Mouse (Mus musculus): ENCODE results near the gene Klf4. TPM values are rescaled to one million over a fixed set of nuclear protein-coding genes. Genes with fewer than 3 reads are reported as not detected.

The Klf4 gene
- total and polyA plus RNA-seq, 3 experiments, result 0.04 TPM; not detected in 2

- Histone ChIP-seq H3K27me3 (ENCODE audit: insufficient read depth, low read length) (no peaks in the 10 kb centered on the region), H3K36me3 (replicated peaks) (no peaks in the 10 kb centered on the region), H3K9me3 (replicated peaks) (peaks cover 44% of the 10 kb centered on the region), H3K4me1 (ENCODE audit: insufficient read depth, low read depth, low read length) (no peaks in the 10 kb centered on the region), H3K4me3 (ENCODE audit: low read depth, low read length) (no peak overlapping the region)
- no peak for TF ChIP-seq GATA1 (IDR thresholded peaks at IDR 0.05; ENCODE audit: borderline replicate concordance, low read length)
- TF ChIP-seq POLR2AphosphoS5 (IDR thresholded peaks at IDR 0.05; ENCODE audit: insufficient replicate concordance, low read depth, low read length), result no peak
- TF ChIP-seq TAL1 (conservative IDR thresholded peaks at IDR 0.05; ENCODE audit: low read depth, low read length), result no peak
- TF ChIP-seq GATA2 (IDR thresholded peaks at IDR 0.05; ENCODE audit: borderline replicate concordance, low read depth, low read length), result no peak
- TF ChIP-seq CTCF (IDR thresholded peaks at IDR 0.05; ENCODE audit: low read depth, low read length), result no peak
- ATAC-seq (ENCODE audit: extremely low read depth, insufficient number of reproducible peaks, low FRiP score, poor library complexity, severe bottlenecking), result no peak
- DNase-seq (ENCODE audit: low spot score), result no peak
Measured at GRCm38 (mm10) chr4:55496416-55496815, 35.9 kb downstream of the Klf4 start.

GRCm38 (mm10) chr4:55493261-55493660 lies 39.0 kb downstream of the Klf4 start:
- H3K4me3 ChIP-seq (ENCODE audit: low read depth, low read length), result no peak overlapping the region
- ATAC-seq (ENCODE audit: extremely low read depth, insufficient number of reproducible peaks, low FRiP score, poor library complexity, severe bottlenecking), result no peak

GRCm38 (mm10) chr4:55489328-55489727 lies 42.9 kb downstream of the Klf4 start:
- Histone ChIP-seq H3K9me3 (replicated peaks) (peaks cover 22% of the 10 kb centered on the region), H3K4me1 (ENCODE audit: insufficient read depth, low read depth, low read length) (no peaks in the 10 kb centered on the region), H3K4me3 (ENCODE audit: low read depth, low read length) (no peak overlapping the region), H3K27me3 (ENCODE audit: insufficient read depth, low read length) (no peaks in the 10 kb centered on the region), H3K36me3 (replicated peaks) (no peaks in the 10 kb centered on the region)
- DNase-seq (ENCODE audit: low spot score) (no peak), ATAC-seq (ENCODE audit: extremely low read depth, insufficient number of reproducible peaks, low FRiP score, poor library complexity, severe bottlenecking) (no peak)
- TF ChIP-seq GATA2 (IDR thresholded peaks at IDR 0.05; ENCODE audit: borderline replicate concordance, low read depth, low read length) (no peak), GATA1 (IDR thresholded peaks at IDR 0.05; ENCODE audit: borderline replicate concordance, low read length) (no peak), POLR2AphosphoS5 (IDR thresholded peaks at IDR 0.05; ENCODE audit: insufficient replicate concordance, low read depth, low read length) (no peak), CTCF (IDR thresholded peaks at IDR 0.05; ENCODE audit: low read depth, low read length) (no peak), TAL1 (conservative IDR thresholded peaks at IDR 0.05; ENCODE audit: low read depth, low read length) (no peak)

More at GRCm38 (mm10) chr4:55493261-55493660, 39.0 kb downstream of the Klf4 start:
- TF ChIP-seq TAL1 (conservative IDR thresholded peaks at IDR 0.05; ENCODE audit: low read depth, low read length) (no peak), CTCF (IDR thresholded peaks at IDR 0.05; ENCODE audit: low read depth, low read length) (no peak), POLR2AphosphoS5 (IDR thresholded peaks at IDR 0.05; ENCODE audit: insufficient replicate concordance, low read depth, low read length) (no peak), GATA1 (IDR thresholded peaks at IDR 0.05; ENCODE audit: borderline replicate concordance, low read length) (no peak), GATA2 (IDR thresholded peaks at IDR 0.05; ENCODE audit: borderline replicate concordance, low read depth, low read length) (no peak)
- Histone ChIP-seq H3K27me3 (ENCODE audit: insufficient read depth, low read length) (no peaks in the 10 kb centered on the region), H3K4me1 (ENCODE audit: insufficient read depth, low read depth, low read length) (no peaks in the 10 kb centered on the region), H3K36me3 (replicated peaks) (no peaks in the 10 kb centered on the region), H3K9me3 (replicated peaks) (peaks cover 26% of the 10 kb centered on the region)
- no peak for DNase-seq (ENCODE audit: low spot score)

GRCm38 (mm10) chr4:55488604-55489003 lies 43.7 kb downstream of the Klf4 start:
- DNase-seq (ENCODE audit: low spot score) (no peak), ATAC-seq (ENCODE audit: extremely low read depth, insufficient number of reproducible peaks, low FRiP score, poor library complexity, severe bottlenecking) (no peak)
- Histone ChIP-seq H3K9me3 (replicated peaks) (peaks cover 20% of the 10 kb centered on the region), H3K36me3 (replicated peaks) (no peaks in the 10 kb centered on the region), H3K4me3 (ENCODE audit: low read depth, low read length) (no peak overlapping the region), H3K27me3 (ENCODE audit: insufficient read depth, low read length) (no peaks in the 10 kb centered on the region), H3K4me1 (ENCODE audit: insufficient read depth, low read depth, low read length) (no peaks in the 10 kb centered on the region)
- TF ChIP-seq GATA1 (IDR thresholded peaks at IDR 0.05; ENCODE audit: borderline replicate concordance, low read length) (no peak), POLR2AphosphoS5 (IDR thresholded peaks at IDR 0.05; ENCODE audit: insufficient replicate concordance, low read depth, low read length) (no peak), TAL1 (conservative IDR thresholded peaks at IDR 0.05; ENCODE audit: low read depth, low read length) (no peak), CTCF (IDR thresholded peaks at IDR 0.05; ENCODE audit: low read depth, low read length) (no peak), GATA2 (IDR thresholded peaks at IDR 0.05; ENCODE audit: borderline replicate concordance, low read depth, low read length) (no peak)

GRCm38 (mm10) chr4:55480322-55480767 lies 51.9 kb downstream of the Klf4 start:
- Histone ChIP-seq H3K36me3 (replicated peaks) (no peaks in the 10 kb centered on the region), H3K9me3 (replicated peaks) (peaks cover 31% of the 10 kb centered on the region), H3K4me3 (ENCODE audit: low read depth, low read length) (no peak overlapping the region; the same call in 1 of the 2 replicates), H3K4me1 (ENCODE audit: insufficient read depth, low read depth, low read length) (no peaks in the 10 kb centered on the region), H3K27me3 (ENCODE audit: insufficient read depth, low read length) (no peaks in the 10 kb centered on the region)
- no peak for TF ChIP-seq CTCF (IDR thresholded peaks at IDR 0.05; ENCODE audit: low read depth, low read length)
- no peak for TF ChIP-seq TAL1 (conservative IDR thresholded peaks at IDR 0.05; ENCODE audit: low read depth, low read length)
- no peak for TF ChIP-seq POLR2AphosphoS5 (IDR thresholded peaks at IDR 0.05; ENCODE audit: insufficient replicate concordance, low read depth, low read length)
- no peak for TF ChIP-seq GATA2 (IDR thresholded peaks at IDR 0.05; ENCODE audit: borderline replicate concordance, low read depth, low read length)
- TF ChIP-seq GATA1 (IDR thresholded peaks at IDR 0.05; ENCODE audit: borderline replicate concordance, low read length), result no peak
- no peak for DNase-seq (ENCODE audit: low spot score)
- ATAC-seq (ENCODE audit: extremely low read depth, insufficient number of reproducible peaks, low FRiP score, poor library complexity, severe bottlenecking), result no peak

GRCm38 (mm10) chr4:55478333-55478732 lies 53.9 kb downstream of the Klf4 start:
- ATAC-seq (ENCODE audit: extremely low read depth, insufficient number of reproducible peaks, low FRiP score, poor library complexity, severe bottlenecking), result no peak
- no peaks in the 10 kb centered on the region for H3K36me3 ChIP-seq (replicated peaks)
- DNase-seq (ENCODE audit: low spot score), result no peak
- H3K4me1 ChIP-seq (ENCODE audit: insufficient read depth, low read depth, low read length), result no peaks in the 10 kb centered on the region
- H3K27me3 ChIP-seq (ENCODE audit: insufficient read depth, low read length), result no peaks in the 10 kb centered on the region
- no peak overlapping the region for H3K4me3 ChIP-seq (ENCODE audit: low read depth, low read length)
- TF ChIP-seq CTCF (IDR thresholded peaks at IDR 0.05; ENCODE audit: low read depth, low read length), result no peak
- TF ChIP-seq POLR2AphosphoS5 (IDR thresholded peaks at IDR 0.05; ENCODE audit: insufficient replicate concordance, low read depth, low read length), result no peak
- no peak for TF ChIP-seq GATA2 (IDR thresholded peaks at IDR 0.05; ENCODE audit: borderline replicate concordance, low read depth, low read length)
- no peak for TF ChIP-seq TAL1 (conservative IDR thresholded peaks at IDR 0.05; ENCODE audit: low read depth, low read length)
- TF ChIP-seq GATA1 (IDR thresholded peaks at IDR 0.05; ENCODE audit: borderline replicate concordance, low read length), result no peak
- peaks cover 37% of the 10 kb centered on the region for H3K9me3 ChIP-seq (replicated peaks)
